Mouse (Mus musculus): ENCODE measurements around the gene Apol8.

The Apol8 gene

GRCm38 (mm10) chr15:77785807-77786206 lies 29.0 kb upstream of the Apol8 start:
- DNase-seq (ENCODE audit: low spot score) = no peak

GRCm38 (mm10) chr15:77784039-77784824 lies 27.4 kb upstream of the Apol8 start:
- no peak for DNase-seq (ENCODE audit: low spot score)

GRCm38 (mm10) chr15:77782449-77783014 lies 25.7 kb upstream of the Apol8 start:
- no peak for DNase-seq (ENCODE audit: low spot score)

GRCm38 (mm10) chr15:77775186-77775963 lies 18.6 kb upstream of the Apol8 start:
- DNase-seq (ENCODE audit: low spot score) = no peak

- no peak for DNase-seq (ENCODE audit: low spot score)
These were observed 17.5 kb upstream of the Apol8 start for GRCm38 (mm10) chr15:77774303-77774702.

- no peak for DNase-seq (ENCODE audit: low spot score)
These were observed 16.5 kb upstream of the Apol8 start for GRCm38 (mm10) chr15:77773099-77773915.

- DNase-seq (ENCODE audit: low spot score) = no peak
These were observed 14.1 kb upstream of the Apol8 start for GRCm38 (mm10) chr15:77770942-77771341.

GRCm38 (mm10) chr15:77770341-77770740 lies 13.5 kb upstream of the Apol8 start:
- DNase-seq (ENCODE audit: low spot score) = no peak

GRCm38 (mm10) chr15:77766981-77767380 lies 10.2 kb upstream of the Apol8 start:
- DNase-seq (ENCODE audit: low spot score) = no peak

GRCm38 (mm10) chr15:77765484-77766093 lies 8.8 kb upstream of the Apol8 start:
- no peak for DNase-seq (ENCODE audit: low spot score)

- DNase-seq (ENCODE audit: low spot score) = peak; percentile 57
These were observed 7.7 kb upstream of the Apol8 start for GRCm38 (mm10) chr15:77764391-77765006.

GRCm38 (mm10) chr15:77763702-77764101 lies 6.9 kb upstream of the Apol8 start:
- no peak for DNase-seq (ENCODE audit: low spot score)

GRCm38 (mm10) chr15:77763050-77763449 lies 6.2 kb upstream of the Apol8 start:
- DNase-seq (ENCODE audit: low spot score) = no peak

GRCm38 (mm10) chr15:77761561-77762380 lies 5.0 kb upstream of the Apol8 start:
- no peak for DNase-seq (ENCODE audit: low spot score)

GRCm38 (mm10) chr15:77761083-77761482 lies 4.3 kb upstream of the Apol8 start:
- DNase-seq (ENCODE audit: low spot score) = peak; percentile 62

GRCm38 (mm10) chr15:77760037-77760436 lies 3.2 kb upstream of the Apol8 start:
- DNase-seq (ENCODE audit: low spot score) = no peak

GRCm38 (mm10) chr15:77757586-77758226 lies 903 bp upstream of the Apol8 start:
- DNase-seq (ENCODE audit: low spot score) = no peak

- DNase-seq (ENCODE audit: low spot score) = no peak
These were observed 722 bp downstream of the Apol8 start for GRCm38 (mm10) chr15:77756081-77756480.

GRCm38 (mm10) chr15:77755132-77755531 lies 1.7 kb downstream of the Apol8 start:
- DNase-seq (ENCODE audit: low spot score) = no peak

- no peak for DNase-seq (ENCODE audit: low spot score)
These were observed 4.4 kb downstream of the Apol8 start for GRCm38 (mm10) chr15:77752443-77752842.

Measured in ovary, adult 18-20 months (tissue).